Mouse (Mus musculus): ENCODE measurements at regions not wholly inside any gene's neighbourhood (a gene's known extent, or its start where the extent isn't known, plus 50 kb on each side); places are given as distances from the start of the nearest gene placed in this dataset.

DNA sequence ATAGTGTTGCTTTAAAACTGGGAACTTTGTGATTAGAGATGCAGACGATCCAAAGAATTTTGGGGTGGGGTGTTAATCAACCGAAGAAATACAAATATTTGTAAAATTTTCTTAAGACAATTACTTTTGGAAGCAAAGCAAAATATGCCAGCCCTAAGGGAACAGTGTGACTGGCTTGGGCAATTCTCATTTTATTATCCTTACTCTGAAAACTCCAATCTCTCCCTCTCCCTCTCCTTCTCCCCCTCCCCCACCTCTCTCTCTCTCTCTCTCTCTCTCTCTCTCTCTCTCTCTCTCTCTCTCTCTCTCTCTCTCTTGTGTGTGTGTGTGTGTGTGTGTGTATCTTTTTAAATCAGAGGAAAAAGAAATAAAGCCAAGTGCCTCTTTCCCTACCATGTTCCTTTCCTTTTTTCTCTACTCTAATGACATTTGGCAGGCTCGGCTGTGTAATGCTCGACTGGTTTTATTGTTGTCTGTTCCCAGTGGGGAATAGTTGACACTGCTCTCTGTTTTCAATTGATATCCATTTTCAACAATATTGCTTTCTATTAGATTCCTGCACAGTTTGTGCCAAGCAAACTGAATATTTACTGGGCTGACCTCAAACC, 367.5 kb upstream of the Fam92a start (continued):
- no peak for TF ChIP-seq BHLHE40 (IDR thresholded peaks at IDR 0.05; ENCODE audit: low read depth, low read length)

DNA sequence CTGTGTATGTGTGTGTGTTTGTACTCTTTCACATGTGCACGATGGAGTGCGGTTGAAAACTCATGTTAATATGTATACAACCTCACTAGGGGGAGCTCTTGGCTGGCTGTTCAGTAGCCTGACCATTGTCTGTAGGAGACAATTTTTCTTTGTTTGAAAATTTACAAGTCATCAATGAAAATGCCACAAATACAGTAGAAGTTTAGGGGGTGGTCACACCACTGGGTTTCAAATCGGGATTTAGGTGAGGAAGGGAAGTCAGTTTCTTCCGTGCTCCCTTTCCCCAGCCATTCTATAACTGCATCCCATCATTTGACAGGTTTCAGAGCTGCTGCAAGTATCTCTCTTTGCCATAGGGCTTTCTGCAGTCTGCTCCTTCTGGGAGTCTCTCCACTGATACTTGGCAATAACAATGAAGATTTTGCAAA, 366.9 kb upstream of the Fam92a start:
- no peak overlapping the region for H3K4me2 ChIP-seq (ENCODE audit: insufficient read depth, low read depth, poor library complexity, severe bottlenecking)

DNA sequence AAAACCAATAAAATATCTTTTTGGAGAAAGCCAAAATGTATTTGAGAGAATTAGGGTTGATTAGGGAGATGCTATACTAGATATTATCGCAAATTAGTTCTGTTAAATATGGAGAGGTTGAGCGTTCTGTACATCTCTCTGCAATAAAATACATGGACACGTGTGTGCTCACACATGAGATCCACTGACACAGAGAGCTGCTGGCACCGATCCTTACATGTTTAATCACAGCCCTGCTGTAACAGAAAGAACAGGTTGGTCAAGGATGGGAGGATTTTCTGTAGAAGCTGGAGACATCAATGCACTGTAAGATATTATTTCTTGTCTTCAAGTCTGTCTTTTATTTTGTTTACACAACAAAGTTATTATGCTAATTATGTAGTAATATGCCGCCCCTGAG, 366.2 kb upstream of the Fam92a start:
- dilution Hi-C loops (cut with MboI; ENCODE audit: extremely low pct_ligation_motif_present, extremely low pct_unique_long_range_greater_than_20kb, low sequenced_read_pairs) (no loop called here), in situ Hi-C loops (cut with MboI; ENCODE audit: low pct_ligation_motif_present, low pct_unique_long_range_greater_than_20kb, low sequenced_read_pairs) (loop anchor here (10.0 kb wide), 1 partner anchor 1237 kb away; no protein-coding TSS in a partner anchor)
- Histone ChIP-seq H3K9me3 (replicated peaks; ENCODE audit: low read length) (no peaks in the 10 kb centered on the region), H3K36me3 (replicated peaks in 1 of 2; ENCODE audit: control insufficient read depth in 1 of 2, insufficient read depth in 1 of 2, low read length in 1 of 2) (no peaks in the 10 kb centered on the region), H3K79me2 (replicated peaks; ENCODE audit: control insufficient read depth, extremely low read depth, insufficient read depth, poor library complexity, severe bottlenecking) (no peaks in the 10 kb centered on the region), H3K9ac (ENCODE audit: insufficient read depth, low read depth) (no peak overlapping the region), H3K27me3 (replicated peaks) (no peaks in the 10 kb centered on the region), H3K27ac (ENCODE audit: insufficient read depth, low read depth) (no peak overlapping the region), H3K4me3 (replicated peaks in 1 of 3; ENCODE audit: low read depth in 2 of 3, low read length in 2 of 3, poor library complexity in 1 of 3) (no peak overlapping the region), H3K4me2 (ENCODE audit: insufficient read depth, low read depth, poor library complexity, severe bottlenecking) (no peak overlapping the region), H3K4me1 (ENCODE audit: control insufficient read depth in 1 of 2, insufficient read depth in 2 of 2) (peaks cover 9 to 45% of the 10 kb centered on the region in 2 experiments)
- DNase-seq (ENCODE audit: extremely low read depth), result no peak
- no peak for TF ChIP-seq ZC3H11A (IDR thresholded peaks at IDR 0.05; ENCODE audit: low read depth, low read length)
- no peak for TF ChIP-seq SIN3A (IDR thresholded peaks at IDR 0.05; ENCODE audit: low read length)
- no peak for TF ChIP-seq MAX (IDR thresholded peaks at IDR 0.05; ENCODE audit: low read length)
- no peak for TF ChIP-seq JUN (IDR thresholded peaks at IDR 0.05; ENCODE audit: insufficient read depth, low read depth, low read length)
- no peak for TF ChIP-seq UBTF (IDR thresholded peaks at IDR 0.05; ENCODE audit: low read depth, low read length)
- no peak for TF ChIP-seq RAD21 (IDR thresholded peaks at IDR 0.05; ENCODE audit: low read depth, low read length)
- no peak for TF ChIP-seq NRF1 (IDR thresholded peaks at IDR 0.05; ENCODE audit: low read depth, low read length)
- TF ChIP-seq ETS1 (conservative IDR thresholded peaks at IDR 0.05; ENCODE audit: low read depth, low read length), result no peak
- no peak for TF ChIP-seq CTCF (conservative IDR thresholded peaks at IDR 0.05 in 1 of 2, IDR thresholded peaks at IDR 0.05 in 1 of 2; ENCODE audit: low read depth in 2 of 2, low read length in 2 of 2)
- TF ChIP-seq JUND (conservative IDR thresholded peaks at IDR 0.05; ENCODE audit: low read depth, low read length), result no peak
- TF ChIP-seq BHLHE40 (IDR thresholded peaks at IDR 0.05; ENCODE audit: low read depth, low read length), result no peak
- TF ChIP-seq ZNF384 (IDR thresholded peaks at IDR 0.05; ENCODE audit: low read depth, low read length), result no peak
- TF ChIP-seq CHD2 (IDR thresholded peaks at IDR 0.05; ENCODE audit: low read length), result no peak
- TF ChIP-seq HCFC1 (IDR thresholded peaks at IDR 0.05; ENCODE audit: low read depth, low read length), result no peak
- no peak for TF ChIP-seq MAZ (IDR thresholded peaks at IDR 0.05; ENCODE audit: low read depth, low read length)
- no peak for TF ChIP-seq NELFE (IDR thresholded peaks at IDR 0.05; ENCODE audit: low read depth, low read length)

More for the DNA sequence above, 366.9 kb upstream of the Fam92a start:
- H3K9me3 ChIP-seq (replicated peaks; ENCODE audit: low read length), result no peaks in the 10 kb centered on the region
- DNase-seq (ENCODE audit: extremely low read depth), result peak; percentile 68
- no peaks in the 10 kb centered on the region for H3K36me3 ChIP-seq (replicated peaks in 1 of 2; ENCODE audit: control insufficient read depth in 1 of 2, insufficient read depth in 1 of 2, low read length in 1 of 2)
- in situ Hi-C loops (cut with MboI; ENCODE audit: low pct_ligation_motif_present, low pct_unique_long_range_greater_than_20kb, low sequenced_read_pairs), result loop anchor here (10.0 kb wide), 1 partner anchor 1236 kb away; no protein-coding TSS in a partner anchor
- no peaks in the 10 kb centered on the region for H3K79me2 ChIP-seq (replicated peaks; ENCODE audit: control insufficient read depth, extremely low read depth, insufficient read depth, poor library complexity, severe bottlenecking)
- no peak overlapping the region for H3K9ac ChIP-seq (ENCODE audit: insufficient read depth, low read depth)
- H3K4me1 ChIP-seq (ENCODE audit: control insufficient read depth in 1 of 2, insufficient read depth in 2 of 2), result peaks cover 13 to 49% of the 10 kb centered on the region in 2 experiments
- no peaks in the 10 kb centered on the region for H3K27me3 ChIP-seq (replicated peaks)
- dilution Hi-C loops (cut with MboI; ENCODE audit: extremely low pct_ligation_motif_present, extremely low pct_unique_long_range_greater_than_20kb, low sequenced_read_pairs), result no loop called here
- no peak for TF ChIP-seq ETS1 (conservative IDR thresholded peaks at IDR 0.05; ENCODE audit: low read depth, low read length)
- no peak for TF ChIP-seq ELF1 (IDR thresholded peaks at IDR 0.05; ENCODE audit: low read depth, low read length)
- no peak for TF ChIP-seq JUN (IDR thresholded peaks at IDR 0.05; ENCODE audit: insufficient read depth, low read depth, low read length)
- TF ChIP-seq POLR2AphosphoS2 (IDR thresholded peaks at IDR 0.05; ENCODE audit: low read depth, low read length), result no peak
- no peak for TF ChIP-seq KAT2A (IDR thresholded peaks at IDR 0.05; ENCODE audit: insufficient replicate concordance, low read length)
- TF ChIP-seq NRF1 (IDR thresholded peaks at IDR 0.05; ENCODE audit: low read depth, low read length), result no peak
- no peak for TF ChIP-seq ZKSCAN1 (IDR thresholded peaks at IDR 0.05; ENCODE audit: borderline replicate concordance, low read depth, low read length)
- TF ChIP-seq CTCF (conservative IDR thresholded peaks at IDR 0.05 in 1 of 2, IDR thresholded peaks at IDR 0.05 in 1 of 2; ENCODE audit: low read depth in 2 of 2, low read length in 2 of 2), result peak; percentile 53 to 90
- no peak for TF ChIP-seq SIN3A (IDR thresholded peaks at IDR 0.05; ENCODE audit: low read length)
- TF ChIP-seq CHD2 (IDR thresholded peaks at IDR 0.05; ENCODE audit: low read length), result no peak
- TF ChIP-seq PAX5 (IDR thresholded peaks at IDR 0.05; ENCODE audit: low read length), result no peak
- 0 out of 2 replicates have a peak, but pooled peaks have one; percentile 20 for TF ChIP-seq JUND (conservative IDR thresholded peaks at IDR 0.05; ENCODE audit: low read depth, low read length)
- no peak for TF ChIP-seq MAZ (IDR thresholded peaks at IDR 0.05; ENCODE audit: low read depth, low read length)
- peak; percentile 62 for TF ChIP-seq ZC3H11A (IDR thresholded peaks at IDR 0.05; ENCODE audit: low read depth, low read length)
- TF ChIP-seq RCOR1 (conservative IDR thresholded peaks at IDR 0.05; ENCODE audit: low read depth, low read length), result no peak
- TF ChIP-seq MAX (IDR thresholded peaks at IDR 0.05; ENCODE audit: low read length), result 0 out of 2 replicates have a peak, but pooled peaks have one; percentile 49
- TF ChIP-seq GABPA (IDR thresholded peaks at IDR 0.05; ENCODE audit: insufficient replicate concordance, low read depth, low read length), result no peak
- no peak for TF ChIP-seq UBTF (IDR thresholded peaks at IDR 0.05; ENCODE audit: low read depth, low read length)
- no peak for TF ChIP-seq USF2 (conservative IDR thresholded peaks at IDR 0.05; ENCODE audit: low read depth, low read length)
- no peak for TF ChIP-seq IRF4 (IDR thresholded peaks at IDR 0.05; ENCODE audit: low read depth, low read length)
- TF ChIP-seq POLR2A (IDR thresholded peaks at IDR 0.05; ENCODE audit: low read depth, low read length), result no peak
- TF ChIP-seq TCF12 (IDR thresholded peaks at IDR 0.05; ENCODE audit: low read depth, low read length), result peak; percentile 35; the same call in 1 of the 2 replicates
- TF ChIP-seq RAD21 (IDR thresholded peaks at IDR 0.05; ENCODE audit: low read depth, low read length), result peak; percentile 98
- peak; percentile 53 for TF ChIP-seq BHLHE40 (IDR thresholded peaks at IDR 0.05; ENCODE audit: low read depth, low read length)
- no peak for TF ChIP-seq MAFK (IDR thresholded peaks at IDR 0.05; ENCODE audit: insufficient replicate concordance, low read length)
- TF ChIP-seq TBP (conservative IDR thresholded peaks at IDR 0.05; ENCODE audit: low read depth, low read length), result no peak
- peak; percentile 85 for TF ChIP-seq SMC3 (IDR thresholded peaks at IDR 0.05; ENCODE audit: low read depth, low read length)
- no peak for TF ChIP-seq ZMIZ1 (IDR thresholded peaks at IDR 0.05; ENCODE audit: low read depth, low read length)
- no peak for TF ChIP-seq CHD1 (IDR thresholded peaks at IDR 0.05; ENCODE audit: low read depth, low read length)
- peak; percentile 61; the same call in 1 of the 2 replicates for TF ChIP-seq MXI1 (IDR thresholded peaks at IDR 0.05; ENCODE audit: low read depth, low read length)
- TF ChIP-seq MEF2A (IDR thresholded peaks at IDR 0.05; ENCODE audit: borderline replicate concordance, low read depth, low read length), result no peak; the same call in 1 of the 2 replicates
- 0 out of 2 replicates have a peak, but pooled peaks have one; percentile 39 for TF ChIP-seq E2F4 (IDR thresholded peaks at IDR 0.05; ENCODE audit: insufficient replicate concordance, low read depth, low read length)
- TF ChIP-seq EP300 (IDR thresholded peaks at IDR 0.05; ENCODE audit: low read length), result no peak
- TF ChIP-seq USF1 (IDR thresholded peaks at IDR 0.05; ENCODE audit: low read depth, low read length), result no peak
- TF ChIP-seq MYC (IDR thresholded peaks at IDR 0.05; ENCODE audit: low read depth, low read length), result peak; percentile 86
- 0 out of 2 replicates have a peak, but pooled peaks have one; percentile 23 for TF ChIP-seq ZNF384 (IDR thresholded peaks at IDR 0.05; ENCODE audit: low read depth, low read length)
- H3K4me3 ChIP-seq (replicated peaks in 1 of 3; ENCODE audit: low read depth in 2 of 3, low read length in 2 of 3, poor library complexity in 1 of 3), result no peak overlapping the region
- H3K27ac ChIP-seq (ENCODE audit: insufficient read depth, low read depth), result no peak overlapping the region
